Mouse (Mus musculus) C2C12 (cell line): ENCODE results near the gene Adgb.

Source experiments
- CEBPB ChIP-seq: IDR thresholded peaks from one replicate; pipeline ENCODE4 v1.6.1; 2011; ENCODE audit warnings: low read depth, mild to moderate bottlenecking, control low read depth, moderate library complexity
- CTCF ChIP-seq: IDR thresholded peaks from one replicate; pipeline ENCODE4 v1.5.1; 2011; ENCODE audit not compliant: control insufficient read depth, insufficient read depth, insufficient read length
- FOSL1 ChIP-seq: IDR thresholded peaks from one replicate; pipeline ENCODE4 v1.8.0; 2011; ENCODE audit warnings: mild to moderate bottlenecking, low read length; ENCODE audit not compliant: poor library complexity, insufficient read depth, severe bottlenecking
- MAX ChIP-seq: IDR thresholded peaks from one replicate; pipeline ENCODE4 v1.6.1; 2011; ENCODE audit warnings: mild to moderate bottlenecking, control low read depth
- MYOD1 ChIP-seq: IDR thresholded peaks from one replicate; pipeline ENCODE4 v1.6.1; 2011; ENCODE audit warnings: low read depth; ENCODE audit not compliant: control insufficient read depth, insufficient read length
- MYOG ChIP-seq: IDR thresholded peaks from one replicate; pipeline ENCODE4 v1.6.1; 2011; ENCODE audit not compliant: control insufficient read depth, insufficient read length; ENCODE audit errors: extremely low read depth
- USF1 ChIP-seq: IDR thresholded peaks from one replicate; pipeline ENCODE4 v1.6.1; 2011; ENCODE audit warnings: low read depth, mild to moderate bottlenecking, control low read depth, moderate library complexity

- TF ChIP-seq CTCF (no peak), MYOD1 (no peak), FOSL1 (no peak), MAX (no peak), CEBPB (no peak), USF1 (no peak), MYOG (no peak)
Measured at GRCm38 (mm10) chr10:10309056-10309455, 163.1 kb downstream of the Adgb start.
